Mouse (Mus musculus): ENCODE measurements around the gene Ly6g5c. TPM values are rescaled to one million over a fixed set of nuclear protein-coding genes. Genes with fewer than 3 reads are reported as not detected.
"Not testable (repeated sequence)": the region's sequence is repeated elsewhere in the genome, so short reads cannot be mapped to it uniquely, and the experiment has no call there.

Gene Ly6g5c
- polyA plus RNA-seq, 1 experiment from 2014 or later: not detected

GRCm38 (mm10) chr17:35120745-35121142 is 12.7 kb downstream of the Ly6g5c start:
- peaks cover 6% of the 10 kb centered on the region; the same call in 1 of the 2 replicates for H3K4me1 ChIP-seq (replicated peaks; ENCODE audit: control insufficient read depth, insufficient read depth, low read length)
- under 1% methylated on average over 33 of the region's 33 CpGs for WGBS
- peak overlapping the region; percentile 43 for H3K27ac ChIP-seq (ENCODE audit: low read depth, low read length)
- H3K36me3 ChIP-seq (ENCODE audit: control insufficient read depth, insufficient read depth): peaks cover 34% of the 10 kb centered on the region
- H3K4me3 ChIP-seq (ENCODE audit: low read depth, low read length): peak overlapping the region; percentile 86
- H3K9ac ChIP-seq (ENCODE audit: low read depth, low read length): peak overlapping the region; percentile 84
- ATAC-seq: 0 out of 2 replicates have a peak, but pooled peaks have one; percentile 2
- no peaks in the 10 kb centered on the region for H3K27me3 ChIP-seq (replicated peaks; ENCODE audit: control insufficient read depth, insufficient read depth, low read length)
- H3K9me3 ChIP-seq (ENCODE audit: control insufficient read depth): no peaks in the 10 kb centered on the region
- peak overlapping the region; percentile 92 for H3K4me2 ChIP-seq (replicated peaks; ENCODE audit: low read depth)
- TF ChIP-seq CTCF (IDR thresholded peaks at IDR 0.05; ENCODE audit: low read depth): no peak

- Histone ChIP-seq H3K9ac (ENCODE audit: low read depth, low read length) (peak within 1 kb of the TSS; percentile 84), H3K4me3 (ENCODE audit: low read depth, low read length) (peak within 1 kb of the TSS; percentile 86), H3K4me1 (replicated peaks; ENCODE audit: control insufficient read depth, insufficient read depth, low read length) (peaks cover 6% of the 10 kb centered on the region; the same call in 1 of the 2 replicates), H3K27ac (ENCODE audit: low read depth, low read length) (peak within 1 kb of the TSS; percentile 89), H3K9me3 (ENCODE audit: control insufficient read depth) (no peaks in the 10 kb centered on the region), H3K27me3 (replicated peaks; ENCODE audit: control insufficient read depth, insufficient read depth, low read length) (no peaks in the 10 kb centered on the region), H3K36me3 (ENCODE audit: control insufficient read depth, insufficient read depth) (peaks cover 29% of the 10 kb centered on the region), H3K4me2 (replicated peaks; ENCODE audit: low read depth) (peak within 1 kb of the TSS; percentile 92)
- peak; percentile 86 for ATAC-seq
- no peak for TF ChIP-seq CTCF (IDR thresholded peaks at IDR 0.05; ENCODE audit: low read depth)
- WGBS: 0% methylated on average over 50 of the region's 50 CpGs
Observed at GRCm38 (mm10) chr17:35121143-35121799, 13.2 kb downstream of the Ly6g5c start, which contains the start of gene Gpank1. Gene Gpank1, plus strand, starts transcription at chr17:35121455.

- Histone ChIP-seq H3K9ac (ENCODE audit: low read depth, low read length) (peak within 1 kb of the TSS; percentile 84), H3K4me1 (replicated peaks; ENCODE audit: control insufficient read depth, insufficient read depth, low read length) (peaks cover 6% of the 10 kb centered on the region; the same call in 1 of the 2 replicates)
- WGBS: under 1% methylated on average over 19 of the region's 19 CpGs
Observed at GRCm38 (mm10) chr17:35121871-35122303, 13.8 kb downstream of the Ly6g5c start, which contains the start of gene Csnk2b. Gene Csnk2b, minus strand, starts transcription at chr17:35122053.

GRCm38 (mm10) chr17:35123287-35123686 is 15.2 kb downstream of the Ly6g5c start:
- 91% methylated on average over 9 of the region's 9 CpGs for WGBS
- H3K36me3 ChIP-seq (ENCODE audit: control insufficient read depth, insufficient read depth): peaks cover 22% of the 10 kb centered on the region; the same call in 1 of the 2 replicates
- not testable (repeated sequence) for H3K4me3 ChIP-seq (ENCODE audit: low read depth, low read length); H3K27me3 ChIP-seq (replicated peaks; ENCODE audit: control insufficient read depth, insufficient read depth, low read length); H3K9me3 ChIP-seq (ENCODE audit: control insufficient read depth); H3K4me1 ChIP-seq (replicated peaks; ENCODE audit: control insufficient read depth, insufficient read depth, low read length); H3K9ac ChIP-seq (ENCODE audit: low read depth, low read length); ATAC-seq; H3K27ac ChIP-seq (ENCODE audit: low read depth, low read length); H3K4me2 ChIP-seq (replicated peaks; ENCODE audit: low read depth)

More at GRCm38 (mm10) chr17:35121871-35122303, 13.8 kb downstream of the Ly6g5c start, which contains the start of gene Csnk2b:
- peak within 1 kb of the TSS; percentile 89 for H3K27ac ChIP-seq (ENCODE audit: low read depth, low read length)
- H3K4me2 ChIP-seq (replicated peaks; ENCODE audit: low read depth): peak within 1 kb of the TSS; percentile 92
- TF ChIP-seq CTCF (IDR thresholded peaks at IDR 0.05; ENCODE audit: low read depth): peak; percentile 62
- no peaks in the 10 kb centered on the region for H3K27me3 ChIP-seq (replicated peaks; ENCODE audit: control insufficient read depth, insufficient read depth, low read length)
- peaks cover 25% of the 10 kb centered on the region for H3K36me3 ChIP-seq (ENCODE audit: control insufficient read depth, insufficient read depth)
- no peaks in the 10 kb centered on the region for H3K9me3 ChIP-seq (ENCODE audit: control insufficient read depth)
- peak within 1 kb of the TSS; percentile 86 for H3K4me3 ChIP-seq (ENCODE audit: low read depth, low read length)
- no peak for ATAC-seq

GRCm38 (mm10) chr17:35124261-35124896 is 16.3 kb downstream of the Ly6g5c start:
- ATAC-seq: peak; percentile 42
- H3K4me2 ChIP-seq (replicated peaks; ENCODE audit: low read depth); H3K27me3 ChIP-seq (replicated peaks; ENCODE audit: control insufficient read depth, insufficient read depth, low read length); H3K9me3 ChIP-seq (ENCODE audit: control insufficient read depth); H3K4me1 ChIP-seq (replicated peaks; ENCODE audit: control insufficient read depth, insufficient read depth, low read length); H3K9ac ChIP-seq (ENCODE audit: low read depth, low read length); H3K4me3 ChIP-seq (ENCODE audit: low read depth, low read length): not testable (repeated sequence)
- Histone ChIP-seq H3K27ac (ENCODE audit: low read depth, low read length) (peak overlapping the region; percentile 91), H3K36me3 (ENCODE audit: control insufficient read depth, insufficient read depth) (peaks cover 23% of the 10 kb centered on the region; the same call in 1 of the 2 replicates)
- WGBS: 64% methylated on average over 12 of the region's 12 CpGs

GRCm38 (mm10) chr17:35125081-35125480 is 17.0 kb downstream of the Ly6g5c start:
- Histone ChIP-seq H3K9ac (ENCODE audit: low read depth, low read length) (peak overlapping the region; percentile 78; the same call in 1 of the 2 replicates), H3K4me1 (replicated peaks; ENCODE audit: control insufficient read depth, insufficient read depth, low read length) (peaks cover 6% of the 10 kb centered on the region; the same call in 1 of the 2 replicates), H3K36me3 (ENCODE audit: control insufficient read depth, insufficient read depth) (peaks cover 25% of the 10 kb centered on the region; the same call in 1 of the 2 replicates), H3K4me3 (ENCODE audit: low read depth, low read length) (no peak overlapping the region), H3K27me3 (replicated peaks; ENCODE audit: control insufficient read depth, insufficient read depth, low read length) (no peaks in the 10 kb centered on the region), H3K9me3 (ENCODE audit: control insufficient read depth) (no peaks in the 10 kb centered on the region), H3K4me2 (replicated peaks; ENCODE audit: low read depth) (peak overlapping the region; percentile 84), H3K27ac (ENCODE audit: low read depth, low read length) (peak overlapping the region; percentile 91)
- ATAC-seq: no peak
- no peak for TF ChIP-seq CTCF (IDR thresholded peaks at IDR 0.05; ENCODE audit: low read depth)
- WGBS: 96% methylated on average over 1 of the region's 1 CpGs

Measured in intestine, postnatal 0 days (tissue).